Mouse (Mus musculus) frontal cortex, postnatal 10 days (tissue): ENCODE data around the gene Cd151.

Experiments
- DNase-seq, 2 experiments: peaks; one replicate each; pipeline ENCODE4 v3.0.0; 2022; ENCODE audit warnings: low spot score in 2 of 2, mixed read lengths in 1 of 2

Gene Cd151

GRCm38 (mm10) chr7:141467230-141468030 is at the start of gene Cd151:
Cd151 (plus strand) TSS chr7:141467392.
- DNase-seq: peak in 1 of 2 experiments; percentile 69

GRCm38 (mm10) chr7:141417731-141418681 is 49.2 kb upstream of the Cd151 start:
- no peak for DNase-seq

GRCm38 (mm10) chr7:141418970-141419369 is 48.2 kb upstream of the Cd151 start:
- DNase-seq: peak in 1 of 2 experiments; percentile 24

DNA sequence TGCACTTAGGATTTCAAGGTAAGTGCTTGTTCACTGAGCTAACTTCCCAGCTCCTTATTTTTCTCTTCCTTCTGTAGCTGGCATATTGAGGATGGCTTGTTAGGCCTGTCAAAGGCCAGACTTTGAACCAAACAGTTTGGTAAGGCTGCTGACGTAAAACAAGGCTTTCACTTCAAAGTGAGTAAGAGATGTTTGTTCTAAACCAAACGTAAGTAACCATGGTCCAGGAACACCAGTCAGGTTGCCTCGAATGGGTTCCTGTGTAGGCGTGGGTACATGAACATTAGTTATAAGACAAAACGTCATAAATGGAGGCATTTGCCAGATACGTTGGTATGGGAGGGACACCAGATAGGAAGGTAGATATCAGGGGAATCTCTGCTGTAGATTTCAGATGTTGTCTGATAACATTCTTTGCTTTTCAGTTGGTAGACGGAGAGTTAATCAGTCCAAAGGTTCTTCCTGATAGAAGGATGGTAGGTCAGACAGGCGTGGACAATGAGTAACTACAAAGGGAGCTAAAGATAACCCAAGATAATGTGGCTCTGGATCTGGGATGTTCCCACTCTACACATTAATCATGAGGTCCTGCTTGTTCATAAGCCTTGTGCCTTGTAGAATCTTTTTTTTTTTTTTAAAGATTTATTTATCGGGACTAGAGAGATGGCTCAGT is 47.0 kb upstream of the Cd151 start:
- DNase-seq: no peak

- DNase-seq: no peak
Observed at GRCm38 (mm10) chr7:141423811-141424210, 43.4 kb upstream of the Cd151 start.

DNA sequence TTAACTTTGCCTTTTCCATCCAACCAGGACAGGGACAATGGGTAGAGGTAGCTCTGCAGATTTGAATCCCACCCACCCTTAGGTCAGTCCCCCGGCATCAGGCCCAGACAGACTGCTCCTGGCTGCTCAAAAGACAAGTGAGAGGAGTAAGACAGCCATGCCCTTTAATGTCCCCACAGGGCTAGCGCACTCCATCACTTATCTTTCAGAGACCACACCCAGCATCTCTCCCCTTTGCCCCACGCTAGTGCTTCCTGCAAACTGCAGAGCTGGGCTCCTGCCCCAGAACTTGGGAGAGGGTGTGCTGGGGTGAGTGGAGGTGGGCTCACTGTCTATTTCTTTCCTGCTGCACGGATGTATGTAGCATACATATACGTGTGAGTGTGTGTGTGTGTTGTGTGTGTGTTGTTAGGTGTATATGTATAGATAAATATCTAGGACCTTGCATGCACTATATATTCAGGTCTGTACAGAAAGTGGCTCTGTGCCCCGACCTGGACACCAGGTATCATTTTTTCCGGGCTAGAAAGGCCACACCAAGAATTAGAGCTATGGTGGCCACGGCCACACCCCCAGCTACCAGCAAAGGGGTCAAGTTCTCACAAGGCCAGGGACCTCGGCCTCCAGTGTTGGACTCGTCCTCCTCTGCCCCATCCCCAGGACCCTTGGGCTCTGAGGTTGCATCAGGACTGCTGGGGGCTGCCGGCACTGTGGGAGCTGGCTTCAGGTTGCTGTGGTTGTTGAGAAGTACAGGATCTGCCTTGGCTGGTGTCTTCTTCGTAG is 40.1 kb upstream of the Cd151 start:
- DNase-seq: no peak

DNA sequence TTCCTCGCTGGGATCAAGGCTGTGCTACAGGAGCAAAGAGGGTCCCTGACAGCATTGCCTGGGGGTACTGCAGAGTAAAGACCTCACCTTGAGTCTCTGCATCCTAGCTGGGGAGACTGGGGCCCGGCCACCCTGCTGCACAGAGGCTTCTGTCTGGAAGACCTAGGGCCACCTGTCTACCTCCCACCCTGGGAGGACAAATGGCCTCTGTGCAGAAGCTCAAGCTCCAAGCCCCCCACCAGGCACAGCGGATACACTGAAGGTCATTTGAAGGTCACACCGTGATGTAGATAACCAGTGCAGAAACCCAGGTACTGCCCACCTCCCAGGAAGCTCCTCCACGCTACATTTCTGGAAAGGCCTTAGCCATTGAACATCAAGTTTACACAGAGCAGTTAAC is 38.5 kb upstream of the Cd151 start:
- peak in 1 of 2 experiments; percentile 19 for DNase-seq

GRCm38 (mm10) chr7:141429310-141429709 is 37.9 kb upstream of the Cd151 start, which contains the start of gene Cend1:
Cend1 (minus strand) TSS chr7:141429491.
- peak; percentile 85 to 86 for DNase-seq

DNA sequence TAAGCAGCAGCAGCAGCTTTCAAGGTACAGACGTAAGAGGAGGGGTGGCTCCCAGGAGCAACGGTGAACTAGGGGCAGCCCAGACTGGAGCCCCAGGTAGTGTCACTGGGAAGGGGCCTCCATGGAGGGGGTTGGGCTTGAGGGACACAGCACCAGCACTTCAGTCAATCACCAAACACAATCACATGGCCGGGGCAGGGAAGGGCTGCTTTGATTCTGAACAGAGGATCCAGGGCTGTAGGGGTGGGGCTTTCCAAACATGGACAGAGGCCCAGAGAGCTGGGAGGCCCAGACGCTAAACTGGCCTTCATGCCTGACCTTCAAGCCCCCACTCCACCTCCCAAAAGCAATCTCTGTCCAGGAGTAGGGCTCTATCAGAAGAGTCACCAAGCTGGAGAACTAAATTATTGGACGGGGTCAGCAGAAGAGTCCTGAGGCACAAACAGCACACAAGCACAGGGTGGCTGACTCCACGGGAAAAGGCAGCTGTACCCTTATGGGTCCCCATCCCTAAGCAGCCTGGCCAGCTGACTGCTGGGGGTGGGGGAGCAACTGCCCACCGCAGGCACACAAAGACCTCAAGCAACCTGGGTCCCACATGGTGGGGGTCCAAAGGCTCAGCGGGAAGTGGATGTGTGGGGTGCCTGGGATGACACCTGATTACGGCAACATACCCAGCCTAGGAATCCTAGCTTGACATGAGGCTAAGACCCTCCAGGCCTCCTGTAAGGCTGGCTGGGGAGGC is 37.2 kb upstream of the Cd151 start:
- DNase-seq: peak in 1 of 2 experiments; percentile 20

- DNase-seq: no peak
Observed at GRCm38 (mm10) chr7:141430585-141431240, 36.5 kb upstream of the Cd151 start.

DNA sequence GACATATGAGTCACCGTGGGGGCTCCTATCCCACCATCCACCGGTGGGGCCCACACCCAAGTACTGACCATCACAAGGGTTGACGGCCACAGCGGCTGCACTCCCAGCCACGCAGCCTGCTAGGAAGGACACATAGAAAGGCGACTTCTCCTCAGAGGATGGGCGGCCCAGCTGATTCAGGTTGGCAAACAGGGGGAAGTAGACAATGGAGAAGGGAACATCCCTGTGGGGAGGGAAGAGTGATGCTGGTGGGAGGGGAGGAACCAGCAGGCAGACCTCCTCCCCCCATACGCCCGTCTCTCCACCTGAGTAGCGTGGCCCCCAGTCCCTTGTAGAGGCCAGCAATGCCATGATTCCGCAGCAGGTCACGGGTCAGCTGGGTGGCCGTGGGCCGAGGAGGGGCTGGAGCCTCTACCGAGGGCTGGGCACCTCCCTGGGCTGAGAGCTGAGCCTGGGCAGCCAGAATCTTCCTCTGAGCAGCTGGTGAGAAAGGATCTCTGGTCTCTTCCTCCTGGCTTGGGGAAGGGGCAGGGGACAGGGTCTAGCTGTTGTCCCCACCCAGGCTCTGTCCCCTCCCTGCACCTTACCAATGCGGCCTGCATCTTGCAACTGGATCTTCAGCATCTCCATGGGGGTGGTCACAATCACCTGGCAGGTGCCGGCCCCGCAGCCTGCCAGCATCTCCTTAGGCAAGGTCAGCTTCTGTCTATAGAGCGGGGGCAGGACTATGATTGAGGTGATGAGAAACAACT is 35.6 kb upstream of the Cd151 start:
- DNase-seq: peak in 1 of 2 experiments; percentile 15

DNA sequence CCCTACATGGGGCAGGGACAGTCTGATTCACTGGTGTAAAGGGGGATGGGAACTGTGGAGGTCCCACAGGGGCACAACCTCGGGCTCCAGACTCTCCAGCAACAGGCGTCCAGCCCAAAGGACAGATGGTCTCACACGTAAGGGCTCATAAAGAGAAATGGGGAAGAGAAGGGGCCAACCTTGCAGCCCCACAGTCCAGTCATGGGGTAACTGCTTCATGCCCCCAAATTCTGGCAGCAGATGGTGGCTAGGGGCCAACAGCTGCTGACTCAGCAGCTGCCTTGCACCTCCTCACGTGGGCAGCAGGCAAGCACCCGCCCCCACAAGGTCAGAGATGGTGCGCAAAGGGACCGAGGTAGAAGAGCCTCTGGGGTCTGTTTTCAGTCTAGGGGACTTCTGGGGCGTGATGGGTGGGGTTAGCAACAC is 35.0 kb upstream of the Cd151 start:
- DNase-seq: peak in 1 of 2 experiments; percentile 15

DNA sequence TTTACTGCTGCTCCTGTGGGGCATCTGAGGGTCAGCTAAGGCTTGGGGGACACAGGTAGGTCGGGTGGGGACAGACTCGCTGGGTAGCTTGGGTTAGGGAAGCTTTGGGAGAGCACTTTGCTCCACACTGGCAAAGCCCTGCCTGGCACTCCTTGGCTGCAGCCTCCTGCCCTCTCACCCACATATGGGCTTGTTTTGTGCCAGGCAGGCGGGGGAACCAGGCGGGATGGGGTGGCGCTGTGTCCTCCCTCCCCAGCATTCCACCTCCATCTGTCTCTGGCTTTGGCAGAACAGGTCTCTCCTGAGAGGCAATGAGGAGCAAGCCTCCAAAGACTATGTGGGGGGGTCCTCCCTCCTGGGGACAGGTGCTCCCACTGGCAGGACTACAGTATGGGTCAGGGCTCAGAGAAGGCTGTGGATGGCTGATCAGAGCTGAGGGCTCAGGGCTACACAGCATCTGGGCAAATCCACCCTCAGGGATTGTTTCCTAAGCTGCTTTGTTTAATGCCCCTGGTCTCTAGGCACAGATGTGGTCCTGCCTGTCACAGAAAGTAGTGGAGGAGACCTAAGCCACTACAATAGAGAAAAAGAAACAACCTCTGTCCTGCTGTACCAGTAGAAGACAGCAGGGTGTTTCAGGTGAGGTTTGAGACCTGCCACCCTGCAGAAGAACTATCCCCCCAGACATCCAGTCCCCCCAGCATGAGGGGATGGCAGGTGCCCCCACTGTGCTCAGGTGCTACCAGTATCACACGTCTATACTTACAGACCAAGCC is 34.3 kb upstream of the Cd151 start:
- no peak for DNase-seq

- DNase-seq: no peak
Observed at GRCm38 (mm10) chr7:141433517-141434400, 33.4 kb upstream of the Cd151 start.

DNA sequence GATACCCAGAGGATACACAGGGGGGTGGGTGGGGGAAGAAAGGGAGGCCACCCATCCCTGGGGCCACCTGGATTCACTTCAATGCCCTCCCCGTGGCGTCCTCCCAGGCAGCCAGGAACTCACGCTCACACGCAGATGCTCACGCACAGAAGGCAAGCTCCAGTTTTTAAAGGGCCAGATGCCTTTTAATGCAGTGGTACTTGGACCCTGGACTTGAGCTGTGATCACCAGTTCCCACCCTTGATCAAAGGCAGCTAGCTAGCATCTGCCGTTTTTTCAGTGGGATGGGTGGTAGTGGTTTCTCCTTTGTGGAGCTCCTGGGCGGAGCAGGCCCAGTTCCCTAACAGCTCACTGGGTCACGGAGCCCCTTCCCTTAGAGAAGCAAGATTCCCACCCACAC is 32.7 kb upstream of the Cd151 start:
- no peak for DNase-seq

- DNase-seq: peak; percentile 14 to 43
Observed at GRCm38 (mm10) chr7:141435129-141435855, 31.9 kb upstream of the Cd151 start.
